Mouse (Mus musculus): Measurements from ENCODE around the gene Ankrd13c. TPM values are rescaled to one million over a fixed set of nuclear protein-coding genes. Genes with fewer than 3 reads are reported as not detected.
"Not testable (repeated sequence)": the region's sequence is repeated elsewhere in the genome, so short reads cannot be mapped to it uniquely, and the experiment has no call there.

The Ankrd13c gene
- polyA plus RNA-seq, 1 experiment from 2014 or later = 6.8 TPM

GRCm38 (mm10) chr3:157926761-157927160 lies 20.3 kb upstream of the Ankrd13c start:
- H3K27ac ChIP-seq (ENCODE audit: low read depth) = no peak overlapping the region
- no peak for DNase-seq
- H3K4me3 ChIP-seq (ENCODE audit: low read depth, low read length) = no peak overlapping the region
- H3K4me1 ChIP-seq (ENCODE audit: insufficient read depth) = no peaks in the 10 kb centered on the region; the same call in 1 of the 2 replicates
- H3K27me3 ChIP-seq (ENCODE audit: insufficient read depth, low read length) = no peaks in the 10 kb centered on the region
- H3K36me3 ChIP-seq (replicated peaks; ENCODE audit: insufficient read depth, low read length) = no peaks in the 10 kb centered on the region
- ATAC-seq = no peak
- WGBS (ENCODE audit: insufficient replicate concordance) = 52% methylated on average over 2 of the region's 2 CpGs
- H3K9ac ChIP-seq (replicated peaks) = no peak overlapping the region
- TF ChIP-seq EP300 (IDR thresholded peaks at IDR 0.05; ENCODE audit: low read depth) = no peak
- TF ChIP-seq CTCF (IDR thresholded peaks at IDR 0.05; ENCODE audit: low read depth) = no peak
- H3K4me2 ChIP-seq (ENCODE audit: low read depth, low read length) = no peak overlapping the region
- no peaks in the 10 kb centered on the region for H3K9me3 ChIP-seq (ENCODE audit: low read length)

- H3K9me3 ChIP-seq (ENCODE audit: low read length) = no peaks in the 10 kb centered on the region
- H3K9ac ChIP-seq (replicated peaks) = no peak overlapping the region
- no peak overlapping the region for H3K4me2 ChIP-seq (ENCODE audit: low read depth, low read length)
- H3K27ac ChIP-seq (ENCODE audit: low read depth) = peak overlapping the region; percentile 68
- no peak for DNase-seq
- WGBS (ENCODE audit: insufficient replicate concordance) = 71% methylated on average over 2 of the region's 2 CpGs
- no peaks in the 10 kb centered on the region; the same call in 1 of the 2 replicates for H3K4me1 ChIP-seq (ENCODE audit: insufficient read depth)
- no peak for TF ChIP-seq EP300 (IDR thresholded peaks at IDR 0.05; ENCODE audit: low read depth)
- TF ChIP-seq CTCF (IDR thresholded peaks at IDR 0.05; ENCODE audit: low read depth) = no peak
- no peak overlapping the region for H3K4me3 ChIP-seq (ENCODE audit: low read depth, low read length)
- H3K36me3 ChIP-seq (replicated peaks; ENCODE audit: insufficient read depth, low read length) = no peaks in the 10 kb centered on the region
- no peak for ATAC-seq
- H3K27me3 ChIP-seq (ENCODE audit: insufficient read depth, low read length) = no peaks in the 10 kb centered on the region
Observed at GRCm38 (mm10) chr3:157928731-157929130, 18.3 kb upstream of the Ankrd13c start.

DNA sequence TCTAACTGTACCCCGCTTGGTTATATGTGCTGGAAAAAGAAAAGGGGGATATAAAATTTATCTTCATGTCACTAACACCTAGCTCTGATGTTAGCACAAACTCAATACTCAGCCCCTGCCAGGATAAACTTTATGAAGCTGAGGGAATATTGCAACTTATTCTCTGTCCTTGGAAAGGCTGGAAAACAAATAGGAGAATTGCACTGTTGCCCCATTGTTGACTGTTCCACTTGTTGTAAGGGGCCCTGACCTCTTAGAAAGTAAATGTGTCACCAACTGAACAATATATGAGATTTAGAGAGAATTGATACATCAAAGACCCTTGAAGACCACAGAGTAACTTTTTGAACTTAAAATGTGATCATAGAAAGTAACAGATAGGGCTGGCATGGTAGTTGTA lies 17.6 kb upstream of the Ankrd13c start:
- Histone ChIP-seq H3K27me3 (ENCODE audit: insufficient read depth, low read length) (no peaks in the 10 kb centered on the region), H3K9me3 (ENCODE audit: low read length) (no peaks in the 10 kb centered on the region), H3K4me3 (ENCODE audit: low read depth, low read length) (no peak overlapping the region), H3K4me1 (ENCODE audit: insufficient read depth) (no peaks in the 10 kb centered on the region; the same call in 1 of the 2 replicates), H3K4me2 (ENCODE audit: low read depth, low read length) (no peak overlapping the region), H3K9ac (replicated peaks) (no peak overlapping the region), H3K27ac (ENCODE audit: low read depth) (peak overlapping the region; percentile 68), H3K36me3 (replicated peaks; ENCODE audit: insufficient read depth, low read length) (no peaks in the 10 kb centered on the region)
- WGBS (ENCODE audit: insufficient replicate concordance) = 70% methylated on average over 1 of the region's 1 CpGs
- TF ChIP-seq EP300 (IDR thresholded peaks at IDR 0.05; ENCODE audit: low read depth) = peak; percentile 70
- TF ChIP-seq CTCF (IDR thresholded peaks at IDR 0.05; ENCODE audit: low read depth) = no peak
- DNase-seq (no peak), ATAC-seq (peak; percentile 11; the same call in 1 of the 2 replicates)

DNA sequence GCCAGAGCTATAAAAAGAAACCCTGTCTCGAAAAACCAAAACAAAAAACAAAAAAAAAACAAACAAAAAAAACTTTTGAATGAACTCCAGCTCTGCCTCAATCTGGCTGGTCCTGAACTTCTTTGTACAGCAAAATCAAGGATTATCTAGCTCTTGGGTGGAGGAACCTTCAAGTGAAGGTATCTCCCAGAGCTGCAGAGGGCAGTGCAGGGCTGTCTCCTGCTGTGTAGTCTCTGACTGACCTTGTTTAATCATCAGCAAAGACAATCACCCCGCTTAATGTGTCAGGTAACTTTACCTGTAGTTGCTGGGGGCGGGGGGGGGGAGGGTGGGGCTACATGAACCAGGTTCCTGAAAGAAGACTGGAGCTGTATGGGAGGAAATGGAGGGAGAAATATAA lies 15.4 kb upstream of the Ankrd13c start:
- no peak overlapping the region for H3K4me2 ChIP-seq (ENCODE audit: low read depth, low read length)
- no peaks in the 10 kb centered on the region for H3K36me3 ChIP-seq (replicated peaks; ENCODE audit: insufficient read depth, low read length)
- H3K27ac ChIP-seq (ENCODE audit: low read depth) = no peak overlapping the region
- no peak overlapping the region for H3K4me3 ChIP-seq (ENCODE audit: low read depth, low read length)
- DNase-seq = peak; percentile 36
- H3K27me3 ChIP-seq (ENCODE audit: insufficient read depth, low read length) = no peaks in the 10 kb centered on the region
- peak; percentile 69 for ATAC-seq
- H3K9ac ChIP-seq (replicated peaks) = no peak overlapping the region
- H3K9me3 ChIP-seq (ENCODE audit: low read length) = no peaks in the 10 kb centered on the region
- 36% methylated on average over 3 of the region's 3 CpGs for WGBS (ENCODE audit: insufficient replicate concordance)
- no peaks in the 10 kb centered on the region; the same call in 1 of the 2 replicates for H3K4me1 ChIP-seq (ENCODE audit: insufficient read depth)
- no peak for TF ChIP-seq EP300 (IDR thresholded peaks at IDR 0.05; ENCODE audit: low read depth)
- peak; percentile 57 for TF ChIP-seq CTCF (IDR thresholded peaks at IDR 0.05; ENCODE audit: low read depth)

- DNase-seq (no peak), ATAC-seq (no peak)
- H3K27me3 ChIP-seq (ENCODE audit: insufficient read depth, low read length) = no peaks in the 10 kb centered on the region
- no peaks in the 10 kb centered on the region for H3K36me3 ChIP-seq (replicated peaks; ENCODE audit: insufficient read depth, low read length)
- H3K4me2 ChIP-seq (ENCODE audit: low read depth, low read length) = no peak overlapping the region
- WGBS (ENCODE audit: insufficient replicate concordance) = 56% methylated on average over 3 of the region's 3 CpGs
- no peak overlapping the region for H3K4me3 ChIP-seq (ENCODE audit: low read depth, low read length)
- H3K4me1 ChIP-seq (ENCODE audit: insufficient read depth) = no peaks in the 10 kb centered on the region; the same call in 1 of the 2 replicates
- H3K9ac ChIP-seq (replicated peaks) = no peak overlapping the region
- TF ChIP-seq CTCF (IDR thresholded peaks at IDR 0.05; ENCODE audit: low read depth) = no peak
- no peaks in the 10 kb centered on the region for H3K9me3 ChIP-seq (ENCODE audit: low read length)
- H3K27ac ChIP-seq (ENCODE audit: low read depth) = no peak overlapping the region
Observed at GRCm38 (mm10) chr3:157932074-157932473, 15.0 kb upstream of the Ankrd13c start.

- H3K36me3 ChIP-seq (replicated peaks; ENCODE audit: insufficient read depth, low read length); H3K4me1 ChIP-seq (ENCODE audit: insufficient read depth); H3K27ac ChIP-seq (ENCODE audit: low read depth); H3K9ac ChIP-seq (replicated peaks); H3K9me3 ChIP-seq (ENCODE audit: low read length); DNase-seq; H3K4me3 ChIP-seq (ENCODE audit: low read depth, low read length); H3K27me3 ChIP-seq (ENCODE audit: insufficient read depth, low read length); ATAC-seq; H3K4me2 ChIP-seq (ENCODE audit: low read depth, low read length): not testable (repeated sequence)
- 77% methylated on average over 5 of the region's 6 CpGs for WGBS (ENCODE audit: insufficient replicate concordance)
Observed at GRCm38 (mm10) chr3:157933223-157933622, 13.8 kb upstream of the Ankrd13c start.

DNA sequence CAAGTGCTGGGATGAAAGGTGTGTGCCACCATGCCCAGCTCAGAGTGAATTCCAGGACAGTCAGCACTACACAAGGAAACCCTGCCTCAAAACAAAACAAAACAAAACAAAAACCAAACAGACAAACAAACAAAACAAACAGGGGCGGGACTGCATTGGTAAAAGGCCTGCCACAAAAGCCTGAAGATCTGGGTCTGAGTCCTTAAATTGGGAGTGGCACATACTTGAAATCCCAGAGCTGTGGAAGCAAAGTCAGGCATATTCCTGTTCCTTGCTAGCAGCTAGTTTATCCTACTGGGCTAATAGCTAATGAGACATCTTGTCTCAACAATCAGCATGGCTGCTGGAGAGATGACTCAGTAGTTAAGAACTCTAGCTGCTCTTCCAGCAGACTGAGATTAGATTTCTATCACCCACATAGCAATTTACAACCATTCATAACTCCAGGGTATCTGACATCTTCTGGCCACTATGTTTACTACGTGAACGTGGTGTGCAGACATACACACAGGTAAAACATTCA lies 12.7 kb upstream of the Ankrd13c start:
- H3K27me3 ChIP-seq (ENCODE audit: insufficient read depth, low read length) = no peaks in the 10 kb centered on the region
- ATAC-seq (no peak), DNase-seq (no peak)
- H3K9ac ChIP-seq (replicated peaks) = no peak overlapping the region
- H3K4me1 ChIP-seq (ENCODE audit: insufficient read depth) = no peaks in the 10 kb centered on the region
- no peak overlapping the region for H3K27ac ChIP-seq (ENCODE audit: low read depth)
- no peaks in the 10 kb centered on the region for H3K9me3 ChIP-seq (ENCODE audit: low read length)
- TF ChIP-seq EP300 (IDR thresholded peaks at IDR 0.05; ENCODE audit: low read depth) = no peak
- TF ChIP-seq CTCF (IDR thresholded peaks at IDR 0.05; ENCODE audit: low read depth) = no peak
- no peak overlapping the region for H3K4me3 ChIP-seq (ENCODE audit: low read depth, low read length)
- 75% methylated on average over 3 of the region's 3 CpGs for WGBS (ENCODE audit: insufficient replicate concordance)
- no peaks in the 10 kb centered on the region for H3K36me3 ChIP-seq (replicated peaks; ENCODE audit: insufficient read depth, low read length)
- no peak overlapping the region for H3K4me2 ChIP-seq (ENCODE audit: low read depth, low read length)
